Mouse (Mus musculus): Measurements from ENCODE around the gene Nprl2. TPM values are rescaled to one million over a fixed set of nuclear protein-coding genes. Genes with fewer than 3 reads are reported as not detected.

The Nprl2 gene
- total RNA-seq, 4 experiments from 2014 or later: 10.4 to 13.4 (median 11.0) TPM

Other genes with a start within 250 kb of the Nprl2 start
- 10 to 100 TPM in 3 of 4 experiments, 1 to 10 TPM in 1; 5.1 to 61.2 (median 22.7) TPM for gene Cish, start 246.2 kb upstream of the Nprl2 start, total RNA-seq (2022)
- gene Hemk1, start 203.9 kb upstream of the Nprl2 start, total RNA-seq (2022): 10 to 100 TPM in 3 of 4 experiments, 1 to 10 TPM in 1; 9.6 to 16.3 (median 11.7) TPM
- gene 6430571L13Rik, start 201.6 kb upstream of the Nprl2 start, total RNA-seq (2022): 10 to 100 TPM; 29.0 to 53.2 (median 38.4) TPM
- gene Cacna2d2, start 142.6 kb upstream of the Nprl2 start, total RNA-seq (2022): under 1 TPM; 0.15 to 0.65 (median 0.41) TPM
- gene Tmem115, start 8.3 kb upstream of the Nprl2 start, total RNA-seq (2022): 10 to 100 TPM; 15.4 to 19.0 (median 16.6) TPM
- 1 to 10 TPM; 3.5 to 4.9 (median 4.2) TPM for gene Cyb561d2, start within 50 bp of the Nprl2 start, total RNA-seq (2022)
- gene Zmynd10, start 5.1 kb downstream of the Nprl2 start, total RNA-seq (2022): under 1 TPM in 1 of 4 experiments, not detected in 3; 0.22 TPM
- gene Rassf1, start 9.3 kb downstream of the Nprl2 start, total RNA-seq (2022): 10 to 100 TPM in 3 of 4 experiments, 1 to 10 TPM in 1; 9.3 to 14.4 (median 11.9) TPM
- 10 to 100 TPM; 44.6 to 54.5 (median 46.9) TPM for gene Tusc2, start 21.0 kb downstream of the Nprl2 start, total RNA-seq (2022)
- gene Hyal2, start 25.7 kb downstream of the Nprl2 start, total RNA-seq (2022): 10 to 100 TPM; 12.7 to 18.6 (median 16.7) TPM
- 1 to 10 TPM; 1.4 to 2.7 (median 1.9) TPM for gene Hyal1, start 34.7 kb downstream of the Nprl2 start, total RNA-seq (2022)
- gene Naa80, start 36.7 kb downstream of the Nprl2 start, total RNA-seq (2022): 10 to 100 TPM; 12.1 to 16.8 (median 15.5) TPM
- gene Hyal3, start 38.6 kb downstream of the Nprl2 start, total RNA-seq (2022): under 1 TPM in 2 of 4 experiments, not detected in 2; 0.24 to 0.56 TPM
- gene Ifrd2, start 45.4 kb downstream of the Nprl2 start, total RNA-seq (2022): 10 to 100 TPM; 51.3 to 56.2 (median 54.0) TPM
- 10 to 100 TPM in 2 of 4 experiments, 1 to 10 TPM in 2; 8.7 to 12.4 (median 10.1) TPM for gene Sema3b, start 67.0 kb downstream of the Nprl2 start, total RNA-seq (2022)
- gene Gnai2, start 93.1 kb downstream of the Nprl2 start, total RNA-seq (2022): 10 to 100 TPM; 62.4 to 78.5 (median 71.2) TPM
- 10 to 100 TPM; 37.4 to 49.3 (median 45.9) TPM for gene Slc38a3, start 127.3 kb downstream of the Nprl2 start, total RNA-seq (2022)
- not detected for gene Gnat1, start 137.5 kb downstream of the Nprl2 start, total RNA-seq (2022)
- gene Sema3f, start 168.2 kb downstream of the Nprl2 start, total RNA-seq (2022): 1 to 10 TPM; 3.3 to 4.6 (median 4.3) TPM
- gene Rbm5, start 228.8 kb downstream of the Nprl2 start, total RNA-seq (2022): 10 to 100 TPM; 21.0 to 34.8 (median 26.8) TPM

Measured in gastrocnemius, adult 8-10 months (tissue).